Mouse (Mus musculus) cerebellum, postnatal 36 days (tissue): ENCODE data around the gene Gm20816.
"Not testable (repeated sequence)": the region's sequence is repeated elsewhere in the genome, so short reads cannot be mapped to it uniquely, and the experiment has no call there.

Experiments used
- DNase-seq, 2 experiments: peaks; one replicate each; pipeline ENCODE4 v3.0.0; 2021 to 2022; ENCODE audit warnings: mixed read lengths in 2 of 2

The Gm20816 gene

DNA sequence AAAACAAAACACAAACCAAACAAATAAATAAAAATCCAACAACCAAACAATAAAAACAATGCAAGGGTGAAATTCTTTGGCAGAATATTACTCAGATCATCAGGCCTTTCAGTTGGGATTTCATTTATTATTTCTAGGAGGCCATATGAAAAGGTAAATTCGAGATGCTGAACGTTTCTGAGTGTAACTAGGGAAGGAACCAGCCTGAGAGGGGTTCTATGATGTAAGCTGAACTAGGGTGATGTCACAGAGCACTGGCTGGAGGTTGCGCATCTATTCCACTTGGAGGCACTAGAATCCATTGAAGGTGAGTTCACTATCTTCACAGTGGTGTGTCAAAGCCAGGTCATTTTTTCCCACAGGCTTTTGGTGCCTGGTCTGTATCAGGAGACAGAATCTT, at the start of gene Gm20816:
Gm20816 (plus strand) TSS at position 301 of the 400 bp plus-strand sequence.
- not testable (repeated sequence) for DNase-seq
